Mouse (Mus musculus) B cell, adult (primary cell): ENCODE results near the gene AK157302. TPM values are rescaled to one million over a fixed set of nuclear protein-coding genes. Genes with fewer than 3 reads are reported as not detected.

ENCODE experiments used
- total RNA-seq: library from RNA; stranded (reverse); gene quantifications from 4 replicates; pipeline ENCODE4 v1.2.4, GENCODE M21; 2023; ENCODE audit not compliant: inconsistent age

AK157302 gene
- 3.9 to 5.8 TPM (median 5.4 TPM) in 4 replicates for total RNA-seq

DNA sequence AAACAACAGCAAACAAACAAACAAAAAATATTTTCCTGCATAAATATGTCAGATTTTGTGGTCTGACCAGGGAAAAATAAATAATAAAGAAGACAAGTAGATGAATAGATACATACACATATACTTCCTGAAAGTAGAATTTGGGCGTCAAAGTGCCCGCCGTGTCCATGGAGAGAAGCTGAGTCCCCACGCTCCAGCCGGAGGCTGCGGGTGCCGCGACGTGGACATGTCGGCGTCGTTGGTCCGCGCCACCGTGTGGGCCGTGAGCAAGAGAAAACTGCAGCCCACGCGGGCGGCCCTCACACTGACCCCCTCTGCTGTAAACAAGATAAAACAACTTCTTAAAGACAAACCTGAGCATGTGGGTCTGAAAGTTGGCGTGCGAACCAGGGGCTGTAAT lies at the start of gene AK157302:
Gene AK157302, plus strand, starts transcription at position 144 of the 400 bp plus-strand sequence.

DNA sequence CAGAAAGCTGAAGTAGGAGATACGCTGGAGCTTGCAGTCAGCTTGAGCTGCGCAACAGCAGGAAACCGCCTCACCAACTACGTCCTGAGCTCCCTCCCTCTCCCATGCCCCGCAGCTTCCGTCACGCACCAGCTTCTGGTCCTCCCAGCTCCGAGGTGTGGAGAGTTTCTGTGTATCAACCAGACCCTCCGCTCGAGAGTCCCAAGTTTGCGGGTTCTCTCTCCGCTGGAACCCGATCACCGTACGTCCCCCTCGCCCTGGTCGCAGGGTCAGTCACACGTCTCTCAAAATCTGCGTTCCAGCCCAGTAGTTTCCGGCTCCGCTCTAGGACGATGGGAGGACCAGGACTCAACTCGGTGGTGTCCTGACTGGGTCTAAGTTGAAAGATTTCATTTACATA lies 41.6 kb upstream of the AK157302 start, which contains the start of gene Zscan26:
Gene Zscan26, minus strand, starts transcription at position 282 of the 400 bp plus-strand sequence.

DNA sequence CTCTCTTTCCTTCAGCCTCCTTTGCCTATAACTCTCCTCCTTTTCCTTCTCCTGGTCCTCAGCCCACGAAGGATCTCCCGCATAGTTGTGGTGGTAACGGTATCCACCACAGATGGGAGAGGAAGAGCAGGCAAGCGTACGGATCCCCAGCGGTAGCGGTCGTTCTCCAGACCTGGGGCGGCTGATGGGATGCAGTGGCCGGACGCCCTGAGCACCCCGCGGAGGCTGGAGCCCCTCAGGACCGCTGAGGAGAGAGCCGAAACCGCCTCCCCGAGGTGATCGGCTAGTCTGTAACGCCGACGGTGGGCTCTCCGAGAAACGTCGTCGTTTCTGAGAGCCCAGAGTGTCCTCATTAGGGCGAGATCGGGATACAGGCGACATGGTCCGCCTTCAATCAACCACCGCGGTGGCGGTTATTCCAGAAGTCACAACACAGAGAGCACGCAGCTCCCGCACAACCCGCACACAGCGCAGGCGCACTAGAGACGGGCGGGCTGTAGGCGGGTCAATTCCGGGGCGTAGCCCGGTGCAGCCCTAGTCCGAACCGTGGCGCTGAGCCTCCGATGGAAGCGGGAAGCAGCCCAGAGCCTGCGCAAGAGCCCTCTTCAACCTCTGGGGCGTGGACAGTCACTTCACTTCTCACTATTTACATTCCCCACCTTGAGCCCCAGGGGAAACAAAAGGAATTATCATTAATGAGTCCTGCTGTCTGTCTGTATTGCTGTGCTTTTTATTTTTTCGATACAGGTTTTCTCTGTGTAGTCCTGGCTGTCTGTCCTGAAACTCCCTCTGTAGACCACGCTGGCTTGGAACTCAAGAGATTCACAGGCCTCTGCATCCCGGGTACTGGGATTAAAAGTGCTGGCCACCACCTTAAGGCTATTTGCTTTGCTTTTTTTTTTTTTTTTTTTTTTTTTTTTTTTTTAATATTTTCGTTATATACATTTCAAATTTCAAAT lies 26.7 kb upstream of the AK157302 start, which contains the start of gene Nkapl:
Gene Nkapl, minus strand, starts transcription at position 449 of the 959 bp plus-strand sequence.

DNA sequence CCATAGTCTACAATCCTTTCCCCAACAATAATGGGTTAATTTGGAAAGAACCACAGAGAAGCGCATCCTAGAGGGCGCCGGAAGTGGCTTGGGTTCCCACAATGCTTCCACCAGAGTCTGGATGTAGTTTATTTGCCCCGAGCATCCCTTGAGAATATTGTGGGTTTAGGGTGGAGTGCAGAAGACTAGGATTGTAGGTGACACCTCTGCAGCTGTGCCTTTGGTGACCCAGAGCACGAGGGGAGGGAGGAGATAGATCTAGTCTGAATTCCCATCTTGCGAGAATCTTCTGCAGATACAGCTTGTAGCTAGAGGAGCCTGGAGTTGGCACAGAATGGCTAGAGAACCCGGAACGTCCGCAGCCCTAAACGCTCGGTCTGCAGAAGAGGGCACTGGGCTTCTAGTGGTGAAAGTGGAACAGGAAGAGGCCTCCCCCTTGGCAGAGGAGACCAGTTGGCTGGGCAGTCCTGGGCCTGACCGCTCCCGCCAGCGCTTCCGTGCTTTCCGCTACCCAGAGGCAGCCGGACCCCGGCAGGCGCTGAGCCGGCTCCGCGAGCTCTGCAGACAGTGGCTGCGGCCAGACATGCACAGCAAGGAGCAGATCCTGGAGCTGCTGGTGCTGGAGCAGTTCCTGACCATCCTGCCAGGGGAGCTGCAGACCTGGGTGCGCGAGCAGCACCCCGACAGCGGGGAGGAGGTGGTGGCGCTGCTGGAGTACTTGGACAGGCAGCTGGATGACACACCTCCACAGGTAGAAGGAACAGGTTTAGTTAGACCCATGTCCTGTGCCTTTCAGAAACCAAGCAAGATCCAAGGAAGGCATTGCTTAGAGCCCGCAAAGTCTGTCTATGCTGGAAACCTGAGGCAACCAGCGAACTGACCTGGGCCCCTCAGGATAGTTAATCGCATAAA lies 16.0 kb upstream of the AK157302 start, which contains the start of the genes Zkscan4 and Gm10065:
Gene Zkscan4, plus strand, starts transcription at position 149 of the 912 bp plus-strand sequence.
Gene Gm10065, minus strand, starts transcription at position 683 of the 912 bp plus-strand sequence.

DNA sequence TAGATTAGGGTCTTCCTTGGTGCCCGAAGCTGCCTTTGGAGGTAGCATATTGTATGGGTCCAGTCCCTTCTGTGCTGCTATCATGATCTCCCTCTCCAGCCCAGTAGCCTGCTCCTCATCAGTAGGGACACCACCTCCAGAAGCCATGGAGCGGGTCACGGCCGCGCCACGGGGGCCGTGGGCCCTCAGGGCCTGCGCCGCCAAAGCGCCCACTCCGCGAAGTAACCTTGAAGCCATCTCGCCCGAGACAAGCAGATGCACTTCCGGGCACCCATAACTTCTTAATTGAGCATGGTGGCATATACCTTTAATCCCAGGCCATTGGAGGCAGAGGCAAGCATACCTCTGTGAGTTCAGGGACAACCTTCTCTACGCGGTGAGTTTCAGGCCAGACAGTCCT lies 6.2 kb downstream of the AK157302 start, which contains the start of gene Gm11273:
Gene Gm11273, minus strand, starts transcription at position 237 of the 400 bp plus-strand sequence.

DNA sequence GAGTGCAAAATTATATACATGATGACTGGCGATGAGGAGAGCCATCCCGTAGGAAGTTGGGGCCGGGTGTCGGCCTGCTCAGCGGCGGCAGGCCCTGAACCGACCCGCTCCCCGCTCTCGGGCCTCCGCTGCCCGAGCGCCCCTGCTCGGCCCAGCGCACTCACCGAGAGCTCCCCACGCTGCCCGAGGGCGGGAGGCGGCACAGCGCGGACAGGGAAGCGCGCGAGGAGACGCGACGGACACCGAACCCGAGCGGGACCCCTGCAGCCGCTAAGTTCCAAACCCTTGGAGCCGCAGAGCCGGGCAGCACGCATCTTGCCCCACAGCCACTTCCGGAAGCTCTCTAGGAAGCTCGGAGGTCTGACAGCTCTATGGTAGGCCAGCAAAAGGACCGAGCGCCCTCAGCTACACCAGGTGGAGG lies 35.8 kb downstream of the AK157302 start, which contains the start of gene Zkscan8:
Gene Zkscan8, minus strand, starts transcription at position 340 of the 421 bp plus-strand sequence.

DNA sequence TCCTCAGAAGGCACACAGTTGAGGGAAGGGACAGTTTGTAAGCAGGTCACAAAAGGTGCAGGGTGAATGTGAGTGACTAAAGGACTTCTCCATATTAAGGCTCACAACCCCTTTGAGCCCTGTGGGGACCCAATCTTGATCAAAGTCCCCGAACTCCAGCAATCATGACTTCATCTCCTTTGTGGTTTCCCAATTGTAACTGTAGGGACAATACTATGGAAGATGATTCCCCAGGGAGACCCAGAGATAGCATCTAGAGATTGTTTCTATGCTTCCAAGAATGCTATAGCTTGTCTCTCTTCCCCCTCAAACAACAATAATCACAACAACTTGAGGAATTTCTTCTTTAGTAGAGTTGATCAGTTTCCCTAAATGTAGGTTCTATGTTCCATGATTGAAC lies 47.7 kb downstream of the AK157302 start, which contains the start of gene Olfr1366:
Gene Olfr1366, minus strand, starts transcription at position 101 of the 400 bp plus-strand sequence.

Other genes starting within 250 kb of the AK157302 start
- gene Gpx5, start 202.5 kb upstream of the AK157302 start, total RNA-seq = not detected in 4 replicates
- gene Gpx6, start 183.1 kb upstream of the AK157302 start, total RNA-seq = not detected in 4 replicates
- gene Olfr1367, start 148.3 kb upstream of the AK157302 start, total RNA-seq = not detected in 4 replicates
- gene Zscan12, start 132.4 kb upstream of the AK157302 start, total RNA-seq = 1.7 to 2.2 TPM (median 1.8 TPM) in 4 replicates
- 53.7 to 61.2 TPM (median 58.4 TPM) in 4 replicates for gene Zkscan3, start 92.5 kb upstream of the AK157302 start, total RNA-seq
- 0.19 to 0.39 TPM (median 0.24 TPM) in 3 of 4 replicates, not detected in the other for gene Pgbd1, start 54.2 kb upstream of the AK157302 start, total RNA-seq
- 36.7 to 39.7 TPM (median 37.9 TPM) in 4 replicates for gene Zscan26, start 41.5 kb upstream of the AK157302 start, total RNA-seq
- gene Nkapl, start 26.7 kb upstream of the AK157302 start, total RNA-seq = not detected in 4 replicates
- gene Zkscan4, start 16.3 kb upstream of the AK157302 start, total RNA-seq = not detected in 4 replicates
- gene Gm10065, start 15.8 kb upstream of the AK157302 start, total RNA-seq = not detected in 4 replicates
- 17.1 to 23.9 TPM (median 22.6 TPM) in 4 replicates for gene Gm11273, start 6.2 kb downstream of the AK157302 start, total RNA-seq
- gene Zkscan8, start 35.9 kb downstream of the AK157302 start, total RNA-seq = 11.4 to 14.0 TPM (median 12.5 TPM) in 4 replicates
- gene Olfr1366, start 47.6 kb downstream of the AK157302 start, total RNA-seq = not detected in 4 replicates
- not detected in 4 replicates for gene Olfr1535, start 64.7 kb downstream of the AK157302 start, total RNA-seq
- gene Olfr1364, start 86.5 kb downstream of the AK157302 start, total RNA-seq = not detected in 4 replicates
- gene Olfr1362, start 118.8 kb downstream of the AK157302 start, total RNA-seq = not detected in 4 replicates
- not detected in 4 replicates for gene Olfr11, start 147.3 kb downstream of the AK157302 start, total RNA-seq
- gene Olfr1361, start 168.2 kb downstream of the AK157302 start, total RNA-seq = not detected in 4 replicates
- gene Olfr1360, start 182.2 kb downstream of the AK157302 start, total RNA-seq = not detected in 4 replicates
- gene Olfr1359, start 202.9 kb downstream of the AK157302 start, total RNA-seq = not detected in 4 replicates
- 101 to 134 TPM (median 110 TPM) in 4 replicates for gene Hist1h2bl, start 220.9 kb downstream of the AK157302 start, total RNA-seq
- gene Hist1h2ai, start 221.2 kb downstream of the AK157302 start, total RNA-seq = 57.4 to 111 TPM (median 95.3 TPM) in 4 replicates
- 119 to 230 TPM (median 147 TPM) in 4 replicates for gene Hist1h3h, start 222.4 kb downstream of the AK157302 start, total RNA-seq
- 10.5 to 15.1 TPM (median 12.2 TPM) in 4 replicates for gene Hist1h2bm, start 226.8 kb downstream of the AK157302 start, total RNA-seq
- 11.8 to 18.5 TPM (median 15.7 TPM) in 4 replicates for gene Hist1h4j, start 239.8 kb downstream of the AK157302 start, total RNA-seq